Mouse (Mus musculus): ENCODE measurements at regions not wholly inside any gene's neighbourhood (a gene's known extent, or its start where the extent isn't known, plus 50 kb on each side); places are given as distances from the start of the nearest gene placed in this dataset.
A peak's percentile ranks its signal among the peaks of the same experiment; 100 is the strongest.

DNA sequence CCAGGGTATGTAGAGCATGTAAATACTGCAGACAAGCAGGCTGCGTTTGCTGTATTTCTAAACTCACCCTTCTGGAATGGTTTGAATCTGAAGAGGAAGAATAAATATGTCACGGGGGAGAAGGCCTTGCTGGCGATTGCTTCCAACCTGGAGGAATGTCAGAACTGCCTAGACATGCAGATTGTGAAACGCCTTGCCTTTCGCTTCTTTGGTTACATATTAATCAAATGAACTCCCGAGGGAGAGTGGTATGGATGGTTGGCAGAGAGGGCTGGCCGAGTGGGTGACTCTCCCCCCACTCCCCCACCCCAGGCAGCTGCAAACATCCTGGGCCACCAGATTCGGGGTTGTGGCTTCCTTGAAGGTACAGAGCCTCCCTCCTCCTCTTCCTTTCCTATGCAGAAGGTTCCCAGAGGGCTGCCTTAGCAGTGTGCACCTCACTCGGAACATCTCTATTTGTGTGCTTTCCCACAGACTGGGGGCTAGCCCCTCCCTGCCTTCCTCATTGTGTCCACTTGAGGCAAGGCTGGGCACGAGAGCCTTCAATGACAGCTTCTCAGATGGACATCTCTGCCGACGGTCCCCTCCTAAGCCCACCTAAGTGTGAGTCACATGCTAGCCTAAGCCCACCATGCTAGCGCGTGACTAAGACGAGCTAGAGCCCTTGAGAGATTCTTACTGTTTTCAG is 93.3 kb downstream of the Zfp281 start:
- DNase-seq (ENCODE audit: low read depth, low spot score), result no peak

DNA sequence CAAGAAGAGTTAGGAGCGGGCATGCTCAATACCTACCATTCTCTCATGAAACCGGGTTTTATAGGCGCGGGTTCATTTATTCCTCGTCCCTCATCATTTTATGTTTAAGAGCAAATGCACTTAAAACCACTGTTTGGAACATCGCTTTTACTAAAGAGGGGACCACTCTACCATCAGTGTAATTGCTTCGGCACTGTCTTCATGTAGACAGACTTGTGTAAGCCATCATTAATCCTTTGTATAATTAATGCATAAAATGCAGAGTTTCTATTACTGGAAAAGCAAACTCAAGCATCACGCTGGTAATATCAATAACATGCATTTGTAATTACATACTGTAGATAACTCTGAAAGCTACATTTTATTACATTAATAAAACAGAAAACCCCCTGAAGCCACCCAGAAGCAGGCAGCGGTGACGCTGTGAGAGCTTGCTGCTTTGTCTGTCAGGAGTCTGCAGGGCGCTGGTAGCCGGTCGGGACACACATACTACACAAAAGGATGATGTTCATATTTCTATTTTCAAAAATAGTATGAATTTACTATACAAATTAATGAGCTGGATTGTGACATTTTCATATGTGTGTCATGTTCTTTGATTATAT is 99.2 kb downstream of the Zfp281 start:
- DNase-seq (ENCODE audit: low read depth, low spot score), result no peak

DNA sequence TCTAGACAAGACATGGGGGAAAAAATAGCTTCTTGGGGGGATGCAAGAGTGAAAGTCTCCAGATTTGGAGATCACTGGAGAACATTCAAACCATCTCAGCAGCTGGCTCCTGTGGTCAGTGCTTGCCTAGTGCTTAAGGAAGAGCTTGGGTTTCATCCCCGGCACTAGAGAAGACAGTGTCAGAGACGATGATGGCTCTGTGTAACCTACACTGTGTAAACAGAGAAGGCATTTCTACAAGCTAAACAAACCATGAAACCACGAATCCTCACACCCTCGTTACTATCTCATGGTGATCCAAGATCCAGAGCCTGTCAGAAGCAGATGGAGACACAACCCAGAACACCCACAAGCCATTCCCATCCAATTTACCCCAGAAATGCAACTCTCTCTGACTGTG is 100.5 kb downstream of the Zfp281 start:
- no peak for DNase-seq (ENCODE audit: low read depth, low spot score)

DNA sequence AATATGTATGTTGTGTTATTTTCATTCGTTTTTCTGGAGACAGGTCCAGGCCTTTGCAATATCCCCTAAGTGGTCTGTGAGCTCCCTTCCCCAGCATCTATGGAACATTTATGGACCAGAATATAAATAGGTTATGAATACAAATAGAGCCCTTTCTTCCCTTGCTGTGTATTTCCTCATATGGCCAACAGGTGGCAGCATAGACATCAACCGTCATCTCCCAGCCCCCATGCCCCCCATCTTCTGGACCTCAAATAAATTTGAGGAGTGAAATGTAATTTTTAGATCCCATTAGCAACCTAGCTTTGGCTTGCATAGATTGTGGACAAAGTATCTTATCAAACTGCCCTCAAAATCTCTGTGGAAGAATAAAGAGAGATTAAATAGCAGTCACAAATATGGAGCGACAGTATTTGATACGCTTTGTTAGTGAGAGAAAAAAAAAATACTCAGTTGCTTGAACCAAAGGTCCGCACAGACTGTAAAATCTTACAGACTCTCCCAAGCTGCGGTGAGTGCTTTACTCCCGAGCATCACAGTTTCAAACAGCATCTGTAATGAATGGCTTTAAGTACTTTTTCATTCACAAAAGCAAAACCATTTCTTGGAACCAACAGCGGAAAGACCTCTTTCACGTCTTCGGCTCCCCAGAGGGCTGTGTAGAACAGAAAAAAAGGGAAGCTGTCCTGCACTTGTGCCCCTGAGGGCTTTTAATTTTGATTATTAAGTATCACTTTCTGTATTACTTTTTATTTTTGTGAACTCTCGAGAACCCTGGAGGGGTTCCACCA is 101.6 kb downstream of the Zfp281 start:
- no peak for DNase-seq (ENCODE audit: low read depth, low spot score)

DNA sequence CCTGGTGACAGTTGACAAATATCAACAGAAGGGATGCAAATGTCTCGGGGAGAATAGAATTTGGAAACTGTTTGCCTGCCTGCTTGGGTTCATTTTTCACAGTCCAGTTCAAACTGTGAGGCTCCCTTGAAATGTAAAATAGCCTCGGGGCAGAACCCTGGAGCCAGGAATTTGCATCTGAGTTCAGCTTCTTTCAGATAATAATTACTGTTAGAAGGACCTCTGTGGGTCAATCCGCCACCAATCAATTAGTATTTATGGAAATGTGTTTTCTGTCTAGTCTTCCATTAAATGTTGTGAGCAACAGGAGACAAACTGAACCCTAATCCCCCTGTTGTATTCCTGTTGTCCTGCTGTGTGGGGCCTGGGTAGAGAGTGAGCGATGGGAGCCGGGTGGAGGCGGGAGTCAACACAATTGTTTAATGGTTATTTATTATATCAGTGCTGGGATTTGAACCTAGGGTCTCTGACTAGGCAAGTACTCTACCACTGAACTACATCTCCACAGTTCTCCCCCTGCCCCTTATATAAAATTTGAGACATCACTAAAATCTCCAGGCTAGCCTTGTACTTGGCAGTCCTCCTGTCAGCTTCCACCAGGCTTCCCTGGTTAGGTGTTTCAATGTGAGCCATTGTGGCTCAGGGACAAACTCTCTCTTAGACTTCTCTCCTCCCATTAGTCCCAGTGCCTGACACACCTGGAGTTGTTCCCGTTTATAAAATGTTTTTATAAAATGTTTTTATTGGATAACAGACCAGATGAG is 103.3 kb downstream of the Zfp281 start:
- DNase-seq (ENCODE audit: low read depth, low spot score), result no peak

DNA sequence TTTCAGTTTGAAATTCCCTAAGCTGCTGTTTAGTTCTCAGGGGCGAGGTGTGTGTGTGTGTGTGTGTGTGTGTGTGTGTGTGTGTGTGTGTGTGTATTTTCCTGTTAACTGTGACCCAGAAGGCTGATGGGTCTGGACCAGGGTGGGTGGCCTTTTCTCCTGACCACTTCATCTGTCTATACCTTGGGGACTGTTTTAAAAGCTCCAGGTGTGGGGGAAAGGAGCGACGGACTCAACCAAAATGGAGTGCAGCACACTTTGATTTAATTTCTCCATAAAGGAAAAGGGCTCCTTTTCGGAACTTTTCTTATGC is 103.9 kb downstream of the Zfp281 start:
- DNase-seq (ENCODE audit: low read depth, low spot score), result no peak

DNA sequence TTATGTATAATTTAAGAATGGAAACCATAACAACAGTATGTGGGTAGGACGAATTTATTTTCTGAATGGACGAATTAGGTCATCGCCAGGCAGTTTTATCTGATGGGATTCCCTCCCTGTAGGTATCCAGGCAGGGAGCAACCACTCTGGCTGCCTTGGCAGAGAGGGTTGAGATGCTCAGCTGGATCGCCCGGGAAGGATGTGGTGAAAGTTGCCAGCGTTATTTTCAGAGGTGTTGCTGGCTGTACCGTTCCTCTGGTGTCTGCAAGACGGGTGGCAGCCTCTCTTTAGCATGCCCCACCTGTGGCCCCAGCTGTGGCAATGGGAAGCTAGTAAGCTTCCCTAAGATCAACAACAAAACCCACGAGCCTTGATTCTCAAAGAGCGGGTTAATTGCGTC is 105.9 kb downstream of the Zfp281 start:
- no peak for DNase-seq (ENCODE audit: low read depth, low spot score)

DNA sequence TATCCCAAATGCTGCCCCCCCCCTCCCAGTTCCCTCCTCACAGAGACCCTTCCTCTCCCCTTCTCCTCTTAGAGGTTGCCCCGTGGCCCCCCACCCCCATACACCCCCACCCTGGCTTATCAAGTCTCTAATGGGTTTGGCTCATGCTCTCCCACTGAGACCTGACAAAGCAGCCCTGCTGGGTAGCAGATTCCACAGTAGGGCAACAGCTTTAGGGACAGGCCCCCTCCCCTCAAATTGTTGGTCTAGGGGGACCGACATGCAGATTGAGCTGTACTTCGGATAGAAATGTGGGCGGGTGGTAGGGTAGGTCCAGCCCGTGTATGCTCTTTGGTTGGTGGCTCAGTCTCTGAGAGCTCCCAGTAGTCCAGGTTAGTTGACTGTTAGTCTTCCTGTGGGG is 113.3 kb downstream of the Zfp281 start:
- no peak for DNase-seq (ENCODE audit: low read depth, low spot score)

DNA sequence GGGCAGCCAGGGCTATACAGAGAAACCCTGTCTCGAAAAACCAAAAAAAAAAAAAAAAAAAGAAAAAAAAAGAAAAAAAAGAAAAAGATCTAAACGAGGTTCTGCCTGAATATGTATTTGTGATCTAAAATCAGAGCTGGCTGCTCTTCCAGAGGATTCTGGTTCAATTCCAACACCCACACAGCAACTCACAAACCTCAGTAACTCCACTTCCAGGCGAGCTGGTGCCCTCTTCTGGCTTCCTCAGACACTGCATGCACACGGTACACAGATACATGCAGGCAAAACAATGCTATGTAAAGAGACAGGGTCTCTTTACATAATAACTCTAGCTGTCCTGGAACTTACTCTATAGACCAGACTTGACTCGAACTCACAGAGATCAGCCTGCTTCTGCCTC is 114.8 kb downstream of the Zfp281 start:
- no peak for DNase-seq (ENCODE audit: low read depth, low spot score)

DNA sequence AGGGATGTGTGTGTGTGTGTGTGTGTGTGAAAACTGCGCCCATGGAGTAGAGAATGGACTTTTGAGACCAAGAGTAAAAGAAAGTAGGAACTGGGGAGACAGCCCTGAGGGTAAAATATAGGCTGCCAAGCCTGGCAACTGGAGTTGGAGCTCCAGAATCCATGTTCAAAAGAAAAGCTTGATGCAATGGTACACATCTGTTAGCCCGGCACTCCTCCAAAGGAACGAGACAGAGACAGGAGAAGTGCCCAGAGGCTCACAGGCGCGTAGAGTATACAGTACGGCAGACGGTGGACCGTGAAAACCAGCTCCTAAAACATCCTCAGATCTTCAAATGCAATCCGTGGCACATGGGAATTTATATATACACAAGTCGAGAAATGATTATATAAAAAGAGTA is 116.4 kb downstream of the Zfp281 start:
- DNase-seq (ENCODE audit: low read depth, low spot score), result no peak

DNA sequence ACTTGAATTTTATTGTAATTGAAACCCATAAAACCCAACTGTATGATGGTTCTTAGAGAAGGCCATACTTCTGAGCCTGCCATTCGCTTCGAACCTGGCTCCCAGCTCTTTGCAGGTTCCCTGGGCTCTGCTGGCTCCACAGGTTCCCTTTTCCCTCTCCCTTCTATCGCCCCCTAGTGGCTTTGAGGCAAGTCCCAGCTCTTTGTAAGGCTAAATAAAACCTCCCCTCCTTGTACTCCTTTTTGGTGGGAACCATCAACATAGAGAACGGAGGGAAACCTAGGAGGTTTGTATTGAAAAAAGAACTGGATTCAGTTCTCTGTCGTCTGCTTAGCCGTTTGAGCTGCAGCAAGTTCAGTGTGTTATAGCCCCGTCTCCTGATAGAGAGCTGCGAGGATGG is 124.5 kb downstream of the Zfp281 start:
- peak; percentile 56 for DNase-seq (ENCODE audit: low read depth, low spot score)

DNA sequence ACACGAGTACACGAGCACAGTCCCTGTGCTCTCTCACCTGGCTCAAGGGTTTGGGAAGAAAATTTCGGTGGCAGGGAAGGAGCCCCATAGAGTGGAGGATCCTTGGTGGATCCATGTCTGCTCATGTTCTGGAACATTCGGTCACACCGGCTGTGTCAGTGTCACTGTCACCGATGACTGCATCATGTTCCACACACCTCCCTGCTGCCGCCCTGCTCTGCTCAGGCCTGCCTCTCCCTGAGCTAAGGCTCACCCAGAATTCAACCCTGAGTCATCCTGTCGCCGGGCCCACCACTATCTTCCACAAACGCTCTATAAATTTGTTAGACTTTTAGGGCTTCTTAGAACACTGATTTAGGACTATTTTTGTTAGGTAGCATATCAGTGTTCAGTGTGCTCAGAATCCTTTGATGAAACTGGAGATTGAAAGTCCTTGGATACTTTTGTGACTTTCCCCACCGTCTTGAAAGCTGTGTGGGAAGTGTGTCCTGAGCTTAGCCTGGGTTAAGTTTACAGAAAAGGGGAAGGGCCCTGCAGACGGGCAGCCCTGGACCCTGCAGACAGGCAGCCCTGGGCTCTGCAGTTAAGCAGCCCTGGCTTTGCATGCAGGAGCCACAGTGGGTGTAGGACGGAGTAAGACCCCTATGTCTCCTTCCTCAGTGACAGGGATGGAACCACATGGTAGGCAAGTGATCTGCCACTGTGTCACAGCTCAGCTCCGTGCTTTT is 126.9 kb downstream of the Zfp281 start:
- DNase-seq (ENCODE audit: low read depth, low spot score), result no peak

DNA sequence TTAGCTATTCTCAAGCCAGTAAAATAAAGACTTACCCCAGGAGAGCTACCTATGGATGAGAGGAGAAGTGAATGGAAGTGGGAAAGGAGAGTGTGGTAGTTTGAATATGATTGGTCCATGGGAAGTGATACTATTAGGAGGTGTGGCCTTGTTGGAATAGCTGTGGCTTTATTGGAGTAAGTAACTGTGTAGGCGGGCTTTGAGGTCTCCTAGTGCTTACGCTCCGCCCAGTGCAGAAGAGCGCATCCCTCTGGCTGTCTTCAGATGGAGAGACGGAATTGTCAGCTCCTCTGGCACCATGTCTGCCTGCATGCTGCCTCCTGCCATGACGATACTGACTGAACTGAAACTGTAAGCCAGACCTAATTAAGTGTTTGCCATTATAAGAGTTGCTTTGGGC is 129.6 kb downstream of the Zfp281 start:
- no peak for DNase-seq (ENCODE audit: low read depth, low spot score)

DNA sequence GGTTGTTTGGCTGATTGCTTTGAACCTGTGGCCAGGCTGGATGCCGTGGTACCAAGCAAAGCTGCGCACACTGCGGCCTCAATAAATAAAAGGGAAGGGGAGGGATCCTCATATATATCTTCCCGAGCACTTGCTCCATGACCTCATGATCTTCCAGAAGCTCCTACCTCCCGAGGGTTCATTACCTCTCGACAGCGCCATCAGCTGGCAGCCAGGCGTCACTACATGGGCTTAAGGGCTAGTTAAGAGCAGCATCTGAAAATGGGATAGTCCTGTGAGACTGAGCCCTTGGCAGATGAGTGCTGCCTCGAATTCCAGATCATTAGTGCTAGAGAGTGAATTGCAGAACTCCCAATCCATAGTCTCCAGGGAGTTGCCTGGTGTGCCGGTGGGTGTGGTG is 134.0 kb downstream of the Zfp281 start:
- no peak for DNase-seq (ENCODE audit: low read depth, low spot score)

DNA sequence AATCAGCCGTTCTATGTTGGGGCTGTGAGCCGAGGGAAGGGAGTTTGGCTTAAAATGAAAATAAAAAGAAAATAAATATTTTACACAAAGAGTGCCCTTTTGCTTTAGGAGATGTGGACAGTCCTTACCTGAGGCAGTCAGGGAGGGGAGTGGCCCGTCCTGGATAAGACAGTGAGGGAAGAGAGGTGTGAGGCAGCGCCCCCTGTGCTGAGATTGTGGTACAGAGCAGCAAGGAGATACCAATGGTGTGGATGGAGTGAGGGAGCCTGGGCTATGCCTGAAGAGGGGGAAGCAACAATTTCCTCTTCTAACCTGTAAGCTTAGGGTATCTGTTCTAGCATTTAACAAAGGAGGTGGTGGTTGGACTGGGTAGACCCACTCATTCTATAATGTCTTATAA is 134.5 kb downstream of the Zfp281 start:
- no peak for DNase-seq (ENCODE audit: low read depth, low spot score)

DNA sequence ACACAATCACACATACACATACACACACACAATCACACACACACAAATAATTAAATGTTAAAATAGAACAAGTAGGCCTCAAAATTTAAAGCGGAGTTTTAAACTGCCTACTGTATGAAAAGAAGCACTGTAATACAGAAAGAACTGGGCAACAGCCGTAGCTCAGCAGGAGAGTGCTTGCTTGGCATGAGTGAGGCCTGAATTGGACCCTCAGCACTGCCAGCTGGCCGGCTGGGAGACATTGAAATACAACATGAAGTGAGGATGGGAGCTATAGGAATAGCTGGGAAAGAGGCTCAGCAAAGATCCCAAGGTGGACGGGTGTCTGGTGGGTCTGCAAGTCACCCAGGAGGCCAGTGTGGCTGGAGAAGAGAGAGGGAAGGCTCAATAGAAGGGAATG is 136.8 kb downstream of the Zfp281 start:
- no peak for DNase-seq (ENCODE audit: low read depth, low spot score)

DNA sequence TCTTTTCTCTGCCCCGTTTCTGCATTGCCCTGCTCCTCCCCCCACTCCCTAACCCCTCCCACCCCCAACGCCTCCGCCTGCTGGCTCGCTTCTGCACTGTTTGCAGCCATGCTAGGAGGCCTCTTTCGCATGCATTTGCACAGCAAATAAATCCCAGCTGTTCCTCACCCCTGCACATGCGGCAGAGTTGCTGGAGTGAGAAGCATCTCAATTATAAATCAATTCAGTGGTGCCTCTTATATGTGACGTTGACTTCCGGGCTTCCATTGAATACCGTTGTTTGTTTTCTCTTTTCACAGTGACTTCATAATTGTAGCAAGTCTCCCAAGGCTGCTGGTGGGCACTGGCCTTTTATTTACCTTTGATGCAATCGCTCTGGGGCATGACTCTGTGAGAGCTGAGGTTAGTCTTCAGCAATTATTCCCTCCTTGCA is 144.3 kb downstream of the Zfp281 start:
- peak; percentile 75 for DNase-seq (ENCODE audit: low read depth, low spot score)

DNA sequence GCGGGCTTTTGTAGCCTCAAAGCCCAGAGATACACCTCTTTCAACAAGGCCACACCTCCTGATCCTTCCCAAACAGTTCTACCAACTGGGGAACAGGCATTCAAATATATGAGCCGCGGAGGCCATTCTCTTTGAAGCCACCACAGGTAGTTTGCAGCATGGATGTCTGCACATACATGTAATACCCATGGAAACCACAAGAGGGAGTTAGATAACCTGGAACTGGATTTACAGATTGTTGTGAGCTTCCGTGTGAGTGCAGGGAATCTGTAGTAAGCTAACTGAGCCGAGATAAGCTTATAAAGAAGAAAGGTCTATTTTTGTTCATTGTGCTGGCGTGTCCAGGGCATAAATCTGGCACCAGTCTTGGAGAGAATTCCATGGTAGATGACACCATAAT is 149.0 kb downstream of the Zfp281 start:
- DNase-seq (ENCODE audit: low read depth, low spot score), result no peak

DNA sequence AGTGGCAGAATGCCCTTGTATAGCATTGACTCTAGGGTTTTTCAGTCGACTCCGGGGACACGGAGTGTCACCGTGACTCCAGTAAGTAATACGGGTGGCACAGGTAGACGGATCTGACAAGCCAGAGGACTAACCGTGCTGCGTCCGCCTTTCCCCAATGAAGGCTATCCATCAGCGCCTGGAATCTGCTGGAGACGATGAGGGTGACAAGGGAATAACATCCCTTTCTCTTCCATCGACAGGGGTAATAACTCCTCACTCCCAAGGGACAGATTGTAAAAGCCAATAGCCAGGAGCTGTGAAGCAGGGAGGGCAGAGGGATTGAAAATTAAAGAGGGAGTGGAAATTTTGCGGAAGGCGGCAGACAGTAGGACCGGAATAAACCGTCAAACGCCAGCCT is 151.5 kb downstream of the Zfp281 start:
- DNase-seq (ENCODE audit: low read depth, low spot score), result no peak

DNA sequence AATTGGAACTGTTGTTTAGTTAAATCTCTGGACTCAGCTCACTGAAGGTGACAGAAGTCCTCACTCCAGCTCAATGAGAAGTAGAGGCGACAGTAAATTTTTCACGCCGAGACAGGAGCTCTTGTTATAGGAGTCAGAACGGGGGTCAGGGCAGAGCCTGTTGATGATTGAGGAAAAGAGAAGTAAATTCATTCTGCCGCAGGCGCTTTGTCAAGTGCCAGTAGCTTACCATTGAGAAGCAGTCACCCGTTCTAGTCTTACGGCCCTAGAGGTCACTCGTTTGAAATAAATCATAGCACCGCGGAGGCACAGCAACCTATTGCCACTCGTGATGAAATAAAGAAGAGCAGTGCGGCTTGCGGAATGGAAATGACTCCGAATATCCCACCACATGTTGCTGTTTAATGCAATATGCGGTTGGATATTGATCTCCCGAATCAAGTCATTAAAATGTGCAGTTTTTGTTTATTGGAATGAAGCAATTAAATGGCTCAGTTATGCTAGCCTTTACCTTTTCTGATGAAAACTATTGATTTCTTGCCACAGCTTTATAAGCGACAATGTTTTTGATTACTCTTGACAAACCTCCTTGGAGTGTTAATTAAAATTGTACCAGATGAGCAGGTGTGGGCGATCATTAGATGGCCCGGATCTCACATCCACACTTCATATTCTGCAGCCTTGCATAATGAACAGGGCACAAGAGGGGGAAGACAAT is 152.7 kb downstream of the Zfp281 start:
- peak; percentile 55 for DNase-seq (ENCODE audit: low read depth, low spot score)

DNA sequence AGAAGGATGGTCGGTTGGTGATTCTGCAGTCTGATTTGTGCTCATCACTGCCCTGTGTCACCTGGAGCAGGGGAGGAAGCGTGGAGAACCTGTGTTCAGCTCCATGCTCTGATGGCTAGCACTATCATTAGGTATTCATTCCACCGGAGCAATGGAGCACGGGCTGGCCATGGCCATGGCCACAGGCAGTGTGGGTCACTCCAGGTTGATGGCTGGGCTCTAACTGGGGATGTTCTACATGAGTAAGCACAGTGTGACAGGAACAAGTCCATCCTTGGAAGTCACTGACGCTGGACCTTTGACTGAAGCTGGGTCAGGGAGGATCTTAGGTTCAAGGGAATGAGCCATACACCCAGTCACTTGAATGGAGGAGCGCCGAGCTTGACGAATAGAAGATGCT is 154.7 kb downstream of the Zfp281 start:
- no peak for DNase-seq (ENCODE audit: low read depth, low spot score)

Measured in forelimb bud, embryonic 11.5 days (tissue).